Mouse (Mus musculus) thymus, adult 2 months (tissue): ENCODE data around the gene Socs4.

Experiments used
- CTCF ChIP-seq: fragments of 200-500 bp; IDR thresholded peaks from 2 replicates; pipeline ENCODE4 v1.5.1; 2012; ENCODE audit warnings: mild to moderate bottlenecking, control low read depth, low read length, moderate library complexity, borderline replicate concordance; ENCODE audit not compliant: control insufficient read depth, poor library complexity, insufficient read depth; ENCODE audit errors: extremely low read depth
- POLR2A ChIP-seq: fragments of 200-500 bp; IDR thresholded peaks from 2 replicates; pipeline ENCODE4 v1.6.1; 2012; ENCODE audit warnings: mild to moderate bottlenecking, low read length, control low read depth, moderate library complexity; ENCODE audit not compliant: control insufficient read depth, poor library complexity, insufficient read depth; ENCODE audit errors: extremely low read depth

DNA sequence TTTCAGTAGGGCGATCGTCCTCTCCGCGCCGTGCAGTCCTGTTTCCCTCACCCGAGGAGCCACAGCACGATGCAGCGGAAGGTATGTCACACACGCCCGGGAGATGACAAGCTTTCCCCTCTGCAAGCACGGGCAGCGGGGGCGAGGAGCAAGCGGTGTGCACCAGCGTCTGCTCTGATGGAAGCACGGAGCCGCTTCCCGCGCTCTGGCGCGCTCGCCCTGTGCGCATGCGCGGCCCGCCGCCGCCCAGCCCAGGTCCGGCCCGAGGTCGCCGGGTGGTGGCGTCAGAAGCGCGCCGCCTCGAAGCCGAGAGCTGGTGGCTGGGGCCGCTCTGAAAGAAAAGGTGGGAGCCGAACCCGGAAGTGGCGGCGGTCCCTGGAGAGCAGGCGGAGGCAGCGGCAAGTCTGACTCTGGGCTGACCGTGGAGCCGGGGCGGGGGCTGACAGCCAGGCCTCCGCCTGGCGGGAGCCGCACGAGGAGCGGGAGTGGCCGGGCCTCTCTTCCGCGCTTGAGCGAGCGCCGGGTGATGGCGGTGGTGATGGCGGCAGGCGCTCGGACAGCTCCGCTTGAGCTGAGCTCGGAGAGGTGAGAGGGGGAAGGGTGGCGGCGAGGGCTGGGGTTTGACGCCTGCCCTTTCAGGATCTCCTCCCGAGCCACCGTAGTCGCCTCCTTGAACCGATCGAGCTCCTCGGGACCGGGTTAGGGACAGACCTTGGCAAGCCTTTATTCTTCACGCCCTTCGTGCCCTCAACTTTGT, at the start of gene Socs4, which contains the start of gene Wdhd1:
- TF ChIP-seq POLR2A, result peak; percentile 84
- peak; percentile 62; the same call in 1 of the 2 replicates for TF ChIP-seq CTCF
